Mouse (Mus musculus) liver, embryonic 14.5 days (tissue): Measurements from ENCODE around the gene St6galnac6.

Experiments
- CTCF ChIP-seq: IDR thresholded peaks from 2 replicates; pipeline ENCODE4 v1.5.1; 2016; ENCODE audit warnings: antibody characterized with exemption, low read depth, control low read depth
- EP300 ChIP-seq: IDR thresholded peaks from 2 replicates; pipeline ENCODE4 v1.6.1; 2016; ENCODE audit warnings: antibody characterized with exemption, low read depth

GRCm38 (mm10) chr2:32624111-32624748, 24.7 kb downstream of the St6galnac6 start:
- TF ChIP-seq CTCF (no peak), EP300 (no peak)
